Mouse (Mus musculus): ENCODE results near the gene Atp6v1f. TPM values are rescaled to one million over a fixed set of nuclear protein-coding genes. Genes with fewer than 3 reads are reported as not detected.

Gene Atp6v1f
- polyA plus RNA-seq, 1 experiment from 2014 or later: 268 TPM

DNA sequence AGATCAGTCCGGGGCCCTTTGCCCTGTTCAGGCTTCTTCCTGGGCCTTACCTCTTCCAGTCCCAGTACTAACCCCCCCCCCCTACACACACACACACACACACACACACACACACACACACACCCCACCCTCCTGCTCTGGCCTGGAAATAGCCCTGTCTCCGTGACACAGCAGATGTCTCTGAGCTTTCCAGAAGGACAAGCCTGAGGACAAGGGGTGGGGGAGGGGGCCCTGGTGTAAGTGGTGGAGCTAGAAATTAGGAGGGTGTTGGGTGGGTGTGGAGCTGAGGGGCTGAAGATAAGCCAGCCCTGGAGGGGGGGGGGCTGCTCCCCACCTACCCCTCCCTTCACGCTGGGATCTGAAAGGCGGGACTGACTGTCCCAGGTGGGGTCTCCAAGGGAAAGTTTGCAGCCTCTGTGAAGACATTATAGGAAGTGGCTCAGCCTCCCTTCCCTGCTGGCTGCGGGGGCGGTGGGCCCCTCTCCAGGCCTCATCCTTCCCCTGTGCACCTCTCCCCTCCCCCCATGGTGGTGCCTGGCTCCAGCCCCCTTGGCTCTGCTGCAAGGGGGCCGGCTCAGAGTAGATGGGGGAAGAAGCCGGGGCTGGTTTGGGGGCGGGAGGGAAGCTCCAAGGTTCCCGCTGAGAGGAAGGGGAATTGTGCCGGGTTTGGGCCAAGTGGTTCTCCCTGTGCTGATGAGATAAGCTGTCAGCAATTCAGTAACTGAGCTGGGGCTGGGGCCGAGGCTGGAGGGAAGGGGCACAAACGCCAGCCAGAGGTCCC is 32.4 kb upstream of the Atp6v1f start:
- Histone ChIP-seq H3K9ac (0 out of 2 replicates have a peak overlapping the region, but pooled peaks have one; percentile 10), H3K4me3 (replicated peaks) (peak overlapping the region; percentile 59), H3K9me3 (replicated peaks) (no peaks in the 10 kb centered on the region), H3K4me1 (peaks cover 51% of the 10 kb centered on the region), H3K27me3 (peaks cover 35% of the 10 kb centered on the region), H3K27ac (peak overlapping the region; percentile 87), H3K4me2 (peak overlapping the region; percentile 88), H3K36me3 (peaks cover 13% of the 10 kb centered on the region; the same call in 1 of the 2 replicates)
- peak; percentile 53 for ATAC-seq (replicated peaks; ENCODE audit: low FRiP score)
- WGBS: 2% methylated on average over 13 of the region's 13 CpGs

DNA sequence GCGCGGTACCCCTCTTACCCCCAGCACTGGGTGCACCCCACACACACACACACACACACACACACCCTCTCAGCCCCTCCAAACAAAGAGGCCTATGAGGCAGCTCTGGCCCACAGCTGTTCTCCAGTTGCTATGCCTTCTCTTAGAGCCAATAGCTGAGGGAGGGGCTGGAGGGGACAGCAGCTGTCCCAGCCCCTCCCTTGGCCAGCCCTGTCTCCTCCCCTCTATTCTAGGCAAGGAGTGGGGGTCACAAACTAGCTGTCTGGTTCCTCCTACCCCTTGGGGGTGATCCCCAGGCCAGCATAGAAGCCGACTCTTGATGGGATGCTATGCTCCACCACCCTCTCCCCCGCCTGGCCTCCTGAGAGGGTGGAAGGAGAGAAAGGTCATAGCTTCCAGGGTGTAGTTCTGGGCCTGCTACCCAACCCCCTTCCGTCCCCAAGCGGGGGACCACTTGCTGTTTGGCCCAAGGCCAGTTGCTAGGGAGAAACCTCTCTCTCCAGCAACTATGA is 31.5 kb upstream of the Atp6v1f start:
- Histone ChIP-seq H3K27me3 (peaks cover 30% of the 10 kb centered on the region), H3K4me3 (replicated peaks) (peak overlapping the region; percentile 59), H3K27ac (peak overlapping the region; percentile 87), H3K4me1 (peaks cover 51% of the 10 kb centered on the region), H3K4me2 (peak overlapping the region; percentile 88), H3K36me3 (peaks cover 19% of the 10 kb centered on the region; the same call in 1 of the 2 replicates), H3K9ac (no peak overlapping the region), H3K9me3 (replicated peaks) (no peaks in the 10 kb centered on the region)
- peak; percentile 57 for ATAC-seq (replicated peaks; ENCODE audit: low FRiP score)
- 9% methylated on average over 6 of the region's 6 CpGs for WGBS

DNA sequence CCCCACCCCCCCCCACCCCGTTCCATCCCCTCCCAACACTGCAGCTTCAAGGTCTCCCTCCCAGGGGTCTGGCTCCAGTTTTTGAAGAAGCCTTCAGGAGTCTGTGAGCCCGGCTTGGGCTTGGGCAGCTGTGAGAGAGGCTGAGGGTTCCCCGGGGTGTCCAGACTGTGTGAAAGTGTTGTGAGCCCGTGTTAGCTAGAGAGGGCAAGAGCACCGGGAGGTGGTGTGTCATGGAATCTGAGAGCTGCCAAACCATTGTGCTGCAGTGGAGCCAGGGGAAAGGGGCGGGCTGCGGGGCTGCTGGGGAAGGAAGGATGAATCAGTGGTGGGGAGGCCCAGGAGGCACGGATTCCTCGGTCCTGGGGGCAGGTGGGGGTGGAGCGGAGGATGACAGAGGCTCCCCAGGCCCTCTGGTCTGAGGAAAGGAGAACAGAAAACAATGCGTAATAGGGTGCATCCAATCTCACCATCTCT is 31.0 kb upstream of the Atp6v1f start:
- 4% methylated on average over 11 of the region's 11 CpGs for WGBS
- peak overlapping the region; percentile 59 for H3K4me3 ChIP-seq (replicated peaks)
- peak; percentile 40 for ATAC-seq (replicated peaks; ENCODE audit: low FRiP score)

DNA sequence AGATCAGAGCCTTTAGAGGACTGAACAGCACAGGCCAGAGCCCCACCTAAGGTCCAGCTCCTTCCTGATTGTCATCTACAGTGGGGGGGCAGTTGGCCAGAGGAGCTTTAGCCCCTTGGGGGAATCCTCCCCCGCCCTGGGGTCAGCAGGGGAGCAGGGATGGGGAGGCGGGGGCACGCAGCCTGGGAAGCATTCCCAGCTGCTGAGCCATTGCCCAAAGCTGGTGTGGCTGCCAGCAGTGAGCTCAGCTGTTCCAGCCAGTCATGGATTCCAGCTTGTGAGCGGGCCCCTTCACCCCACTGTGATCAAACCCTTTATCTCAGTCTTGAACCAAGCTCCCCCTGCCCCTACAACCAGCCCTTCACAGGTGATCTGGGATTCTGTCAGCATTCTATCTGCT is 28.3 kb upstream of the Atp6v1f start:
- Histone ChIP-seq H3K9ac (no peak overlapping the region), H3K27me3 (peaks cover 4% of the 10 kb centered on the region; the same call in 1 of the 2 replicates), H3K4me1 (peaks cover 28% of the 10 kb centered on the region), H3K4me3 (replicated peaks) (no peak overlapping the region), H3K9me3 (replicated peaks) (no peaks in the 10 kb centered on the region), H3K4me2 (no peak overlapping the region), H3K36me3 (peaks cover 43% of the 10 kb centered on the region), H3K27ac (no peak overlapping the region)
- ATAC-seq (replicated peaks; ENCODE audit: low FRiP score): no peak
- WGBS: 75% methylated on average over 4 of the region's 4 CpGs

More for the DNA sequence above, 31.0 kb upstream of the Atp6v1f start:
- Histone ChIP-seq H3K9ac (no peak overlapping the region), H3K9me3 (replicated peaks) (no peaks in the 10 kb centered on the region), H3K36me3 (peaks cover 19% of the 10 kb centered on the region; the same call in 1 of the 2 replicates), H3K27me3 (peaks cover 29% of the 10 kb centered on the region), H3K27ac (peak overlapping the region; percentile 87), H3K4me2 (peak overlapping the region; percentile 88), H3K4me1 (peaks cover 48% of the 10 kb centered on the region)

DNA sequence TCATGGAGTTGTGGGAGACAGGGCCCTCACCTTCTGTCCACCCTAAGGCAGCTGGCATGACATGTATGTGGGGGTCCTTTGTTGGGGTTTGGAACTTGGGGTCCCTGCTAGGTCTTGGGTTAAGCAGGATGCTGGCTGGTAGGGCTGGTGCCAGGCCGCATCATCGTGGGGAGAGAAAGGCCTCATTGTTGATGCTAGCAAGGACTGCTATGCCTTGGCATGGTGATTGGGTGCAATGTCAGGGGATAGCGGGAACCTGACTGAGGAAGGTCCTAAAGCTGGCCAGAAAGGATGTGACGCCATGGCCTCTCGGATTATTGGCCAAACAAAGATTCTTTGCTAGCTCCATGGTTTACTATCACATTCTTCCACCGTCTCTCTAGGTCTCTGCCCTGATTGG is 27.7 kb upstream of the Atp6v1f start:
- no peaks in the 10 kb centered on the region for H3K9me3 ChIP-seq (replicated peaks)
- 91% methylated on average over 6 of the region's 6 CpGs for WGBS
- H3K27ac ChIP-seq: no peak overlapping the region
- no peak overlapping the region for H3K9ac ChIP-seq
- H3K4me2 ChIP-seq: no peak overlapping the region
- peaks cover 44% of the 10 kb centered on the region for H3K36me3 ChIP-seq
- no peak overlapping the region for H3K4me3 ChIP-seq (replicated peaks)
- peaks cover 23% of the 10 kb centered on the region for H3K4me1 ChIP-seq
- no peaks in the 10 kb centered on the region for H3K27me3 ChIP-seq
- no peak for ATAC-seq (replicated peaks; ENCODE audit: low FRiP score)

DNA sequence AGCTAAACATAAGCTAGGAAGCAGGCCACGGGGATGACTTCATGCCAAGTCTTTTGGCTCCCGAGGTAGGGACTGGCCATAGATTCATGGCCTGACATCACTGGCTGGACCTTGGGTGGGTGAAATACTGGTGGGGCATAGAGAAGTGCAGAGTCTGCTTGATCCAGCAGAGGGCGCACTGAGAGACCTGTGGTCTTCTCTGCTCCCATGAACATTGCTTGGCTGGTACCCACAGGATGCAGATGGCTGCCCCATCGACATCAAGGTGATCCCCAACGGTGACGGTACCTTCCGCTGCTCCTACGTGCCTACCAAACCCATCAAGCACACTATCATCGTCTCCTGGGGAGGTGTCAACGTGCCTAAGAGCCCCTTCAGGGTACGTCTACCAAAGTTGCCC is 22.7 kb upstream of the Atp6v1f start:
- Histone ChIP-seq H3K27ac (no peak overlapping the region), H3K4me3 (replicated peaks) (no peak overlapping the region), H3K4me1 (no peaks in the 10 kb centered on the region), H3K9me3 (replicated peaks) (no peaks in the 10 kb centered on the region), H3K36me3 (peaks cover 77% of the 10 kb centered on the region), H3K9ac (no peak overlapping the region), H3K27me3 (no peaks in the 10 kb centered on the region), H3K4me2 (no peak overlapping the region)
- WGBS: 69% methylated on average over 11 of the region's 11 CpGs
- ATAC-seq (replicated peaks; ENCODE audit: low FRiP score): no peak

DNA sequence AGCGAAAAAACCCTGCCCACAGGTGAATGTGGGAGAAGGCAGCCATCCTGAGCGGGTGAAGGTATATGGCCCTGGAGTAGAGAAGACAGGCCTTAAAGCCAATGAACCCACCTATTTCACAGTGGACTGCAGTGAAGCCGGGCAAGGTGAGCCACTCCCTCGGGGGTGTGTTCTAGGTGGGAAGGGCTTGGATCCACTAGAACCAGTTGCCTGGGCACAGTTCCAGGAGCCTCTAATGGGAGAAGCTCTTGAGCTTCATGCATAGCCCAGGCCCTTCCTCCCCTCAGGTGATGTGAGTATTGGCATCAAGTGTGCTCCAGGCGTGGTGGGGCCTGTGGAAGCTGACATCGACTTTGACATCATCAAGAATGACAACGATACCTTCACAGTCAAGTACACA is 22.2 kb upstream of the Atp6v1f start:
- 91% methylated on average over 7 of the region's 7 CpGs for WGBS
- no peaks in the 10 kb centered on the region for H3K27me3 ChIP-seq
- H3K4me3 ChIP-seq (replicated peaks): no peak overlapping the region
- no peak overlapping the region for H3K27ac ChIP-seq
- no peaks in the 10 kb centered on the region for H3K4me1 ChIP-seq
- peaks cover 73% of the 10 kb centered on the region for H3K36me3 ChIP-seq
- H3K9me3 ChIP-seq (replicated peaks): no peaks in the 10 kb centered on the region
- H3K4me2 ChIP-seq: no peak overlapping the region
- H3K9ac ChIP-seq: no peak overlapping the region
- ATAC-seq (replicated peaks; ENCODE audit: low FRiP score): no peak

DNA sequence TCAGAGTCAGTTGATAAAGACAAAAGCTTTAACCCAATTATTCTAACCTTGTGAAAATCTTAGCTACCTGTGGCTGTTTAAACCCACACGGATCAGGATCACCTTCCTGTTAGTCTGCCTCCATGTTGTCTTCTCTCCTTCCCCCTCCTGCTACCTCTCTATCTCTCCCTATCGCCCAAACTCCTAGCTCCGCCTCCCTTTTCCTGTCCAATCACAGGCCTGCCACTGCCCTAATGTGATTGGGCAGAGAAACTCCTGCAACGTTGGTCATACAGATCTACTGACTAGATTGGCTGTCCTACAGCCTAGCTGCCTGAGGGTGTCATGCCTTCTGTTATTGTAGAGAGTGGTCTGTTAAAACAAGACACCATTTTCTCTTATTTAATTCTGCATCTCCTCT is 17.7 kb upstream of the Atp6v1f start:
- WGBS: 32% methylated on average over 4 of the region's 4 CpGs
- H3K4me3 ChIP-seq (replicated peaks): no peak overlapping the region
- ATAC-seq (replicated peaks; ENCODE audit: low FRiP score): no peak
- H3K9me3 ChIP-seq (replicated peaks): no peaks in the 10 kb centered on the region
- H3K4me2 ChIP-seq: no peak overlapping the region
- H3K27ac ChIP-seq: no peak overlapping the region
- peaks cover 85% of the 10 kb centered on the region for H3K36me3 ChIP-seq
- no peaks in the 10 kb centered on the region for H3K27me3 ChIP-seq
- no peaks in the 10 kb centered on the region for H3K4me1 ChIP-seq
- no peak overlapping the region for H3K9ac ChIP-seq

DNA sequence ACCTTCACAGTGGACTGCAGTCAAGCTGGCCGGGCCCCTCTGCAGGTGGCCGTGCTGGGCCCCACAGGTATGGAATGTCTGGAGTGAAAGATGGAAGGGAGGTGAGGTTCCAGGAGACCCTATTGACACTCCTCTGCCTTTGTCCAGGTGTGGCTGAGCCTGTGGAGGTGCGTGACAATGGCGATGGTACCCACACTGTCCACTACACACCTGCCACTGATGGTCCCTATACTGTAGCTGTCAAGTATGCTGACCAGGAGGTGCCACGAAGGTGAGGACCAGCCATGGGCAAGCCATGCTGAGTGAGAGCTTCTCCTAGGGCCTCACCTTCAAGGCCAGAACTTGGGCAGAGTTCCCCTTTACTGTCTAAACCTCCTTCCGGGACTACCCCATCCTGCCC is 16.9 kb upstream of the Atp6v1f start:
- ATAC-seq (replicated peaks; ENCODE audit: low FRiP score): no peak
- 91% methylated on average over 6 of the region's 6 CpGs for WGBS
- Histone ChIP-seq H3K36me3 (peaks cover 86% of the 10 kb centered on the region), H3K4me1 (no peaks in the 10 kb centered on the region), H3K27me3 (no peaks in the 10 kb centered on the region), H3K9ac (no peak overlapping the region), H3K4me2 (no peak overlapping the region), H3K27ac (no peak overlapping the region), H3K4me3 (replicated peaks) (no peak overlapping the region), H3K9me3 (replicated peaks) (no peaks in the 10 kb centered on the region)

DNA sequence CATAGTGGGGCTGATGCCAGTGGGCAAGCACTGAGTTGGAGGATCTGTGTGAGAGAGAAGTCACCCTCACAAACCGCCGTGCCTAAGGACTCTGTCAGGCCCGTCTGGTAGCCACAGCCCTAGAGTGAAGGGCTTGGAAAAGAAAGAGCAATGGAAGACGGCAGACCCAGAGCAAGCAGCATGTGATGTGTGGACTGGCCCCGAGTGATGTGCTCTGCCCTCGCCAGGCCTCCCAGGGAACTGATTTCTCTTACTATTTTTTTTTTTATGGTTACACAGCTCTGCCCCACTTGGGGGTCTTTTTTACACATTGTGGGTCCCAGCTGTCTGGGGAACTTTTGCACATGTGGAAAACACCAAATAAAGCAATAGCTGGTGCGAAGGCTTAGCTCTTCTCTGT is 6.0 kb upstream of the Atp6v1f start:
- peaks cover 37% of the 10 kb centered on the region for H3K36me3 ChIP-seq
- no peak overlapping the region for H3K27ac ChIP-seq
- no peak overlapping the region for H3K4me2 ChIP-seq
- no peaks in the 10 kb centered on the region for H3K4me1 ChIP-seq
- 56% methylated on average over 7 of the region's 7 CpGs for WGBS
- H3K9ac ChIP-seq: no peak overlapping the region
- no peaks in the 10 kb centered on the region for H3K27me3 ChIP-seq
- no peaks in the 10 kb centered on the region for H3K9me3 ChIP-seq (replicated peaks)
- ATAC-seq (replicated peaks; ENCODE audit: low FRiP score): no peak
- H3K4me3 ChIP-seq (replicated peaks): no peak overlapping the region

DNA sequence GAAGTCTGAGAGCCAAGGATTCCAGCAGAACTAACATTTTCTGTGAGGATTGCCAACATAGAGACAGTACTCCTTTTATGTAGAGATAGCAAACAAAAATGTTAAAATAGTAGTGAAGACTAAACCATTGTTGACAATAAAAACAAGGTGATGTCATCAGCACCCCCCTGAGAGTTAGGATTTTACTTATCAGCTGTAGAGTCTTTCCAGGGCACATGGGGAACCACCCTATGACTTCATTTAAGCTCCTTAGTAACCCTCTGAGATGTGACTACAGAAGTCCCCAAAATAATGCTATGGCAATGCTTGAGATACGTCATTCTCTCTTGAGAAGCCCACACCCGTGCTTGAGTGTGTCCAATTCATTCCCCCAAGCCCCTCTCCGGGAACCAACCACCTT is 4.1 kb upstream of the Atp6v1f start:
- no peak for ATAC-seq (replicated peaks; ENCODE audit: low FRiP score)
- Histone ChIP-seq H3K36me3 (peaks cover 19% of the 10 kb centered on the region), H3K27ac (no peak overlapping the region), H3K4me3 (replicated peaks) (no peak overlapping the region), H3K9me3 (replicated peaks) (no peaks in the 10 kb centered on the region), H3K4me2 (no peak overlapping the region), H3K4me1 (peaks cover 1% of the 10 kb centered on the region; the same call in 1 of the 2 replicates), H3K27me3 (no peaks in the 10 kb centered on the region), H3K9ac (no peak overlapping the region)
- 77% methylated on average over 3 of the region's 3 CpGs for WGBS

DNA sequence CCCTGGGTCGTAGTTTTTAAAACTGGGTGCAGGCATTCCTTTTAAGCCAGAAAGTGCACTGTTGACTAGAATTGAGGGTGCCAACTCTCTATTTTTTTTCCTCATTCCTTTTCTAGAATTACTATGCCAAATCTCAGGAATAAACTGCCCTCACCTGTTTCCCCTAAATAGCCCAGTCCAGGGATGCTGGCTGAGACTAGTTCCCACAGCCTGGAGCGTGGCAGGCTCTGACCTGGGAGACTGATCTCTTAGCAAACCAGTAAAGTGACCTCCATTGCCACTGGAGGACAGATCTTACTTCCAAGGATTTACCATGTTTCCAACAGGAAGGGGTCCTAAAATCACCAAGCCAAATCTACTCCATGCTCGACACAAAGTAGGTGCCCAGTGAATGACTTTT is 1.3 kb downstream of the Atp6v1f start:
- H3K4me2 ChIP-seq: peak overlapping the region; percentile 71
- peaks cover 25% of the 10 kb centered on the region for H3K36me3 ChIP-seq
- peaks cover 17% of the 10 kb centered on the region for H3K4me1 ChIP-seq
- H3K9ac ChIP-seq: peak overlapping the region; percentile 63
- peak overlapping the region; percentile 82; the same call in 1 of the 2 replicates for H3K27ac ChIP-seq
- H3K9me3 ChIP-seq (replicated peaks): no peaks in the 10 kb centered on the region
- no peaks in the 10 kb centered on the region for H3K27me3 ChIP-seq
- H3K4me3 ChIP-seq (replicated peaks): peak overlapping the region; percentile 81
- ATAC-seq (replicated peaks; ENCODE audit: low FRiP score): no peak
- 83% methylated on average over 3 of the region's 3 CpGs for WGBS

Measured in kidney, embryonic 15.5 days (tissue).